Mouse (Mus musculus): ENCODE measurements at regions not wholly inside any gene's neighbourhood (a gene's known extent, or its start where the extent isn't known, plus 50 kb on each side); places are given as distances from the start of the nearest gene placed in this dataset.

- Histone ChIP-seq H3K9me3 (no peaks in the 10 kb centered on the region), H3K36me3 (no peaks in the 10 kb centered on the region), H3K9ac (no peak overlapping the region), H3K27ac (no peak overlapping the region), H3K27me3 (no peaks in the 10 kb centered on the region), H3K4me2 (no peak overlapping the region), H3K4me3 (no peak overlapping the region), H3K4me1 (no peaks in the 10 kb centered on the region)
- 78% methylated on average over 1 of the region's 1 CpGs for WGBS
- ATAC-seq (ENCODE audit: insufficient number of reproducible peaks, insufficient read depth, low FRiP score, low TSS enrichment, low read depth): no peak
These were observed 525.6 kb downstream of the Cd109 start for GRCm38 (mm10) chr9:79140970-79141369.

- H3K4me3 ChIP-seq: no peak overlapping the region
- WGBS: 80% methylated on average over 3 of the region's 3 CpGs
- no peaks in the 10 kb centered on the region for H3K27me3 ChIP-seq
- no peak overlapping the region for H3K4me2 ChIP-seq
- H3K4me1 ChIP-seq: no peaks in the 10 kb centered on the region
- no peaks in the 10 kb centered on the region for H3K9me3 ChIP-seq
- H3K9ac ChIP-seq: no peak overlapping the region
- no peak for ATAC-seq (ENCODE audit: insufficient number of reproducible peaks, insufficient read depth, low FRiP score, low TSS enrichment, low read depth)
- H3K27ac ChIP-seq: no peak overlapping the region
- H3K36me3 ChIP-seq: no peaks in the 10 kb centered on the region
These were observed 530.7 kb downstream of the Cd109 start for GRCm38 (mm10) chr9:79146004-79146403.

- Histone ChIP-seq H3K9ac (no peak overlapping the region), H3K4me2 (no peak overlapping the region), H3K36me3 (no peaks in the 10 kb centered on the region), H3K27ac (no peak overlapping the region), H3K9me3 (no peaks in the 10 kb centered on the region), H3K4me3 (no peak overlapping the region), H3K27me3 (no peaks in the 10 kb centered on the region), H3K4me1 (no peaks in the 10 kb centered on the region)
- 73% methylated on average over 2 of the region's 2 CpGs for WGBS
- ATAC-seq (ENCODE audit: insufficient number of reproducible peaks, insufficient read depth, low FRiP score, low TSS enrichment, low read depth): 0 out of 2 replicates have a peak, but pooled peaks have one; percentile 56
These were observed 550.2 kb downstream of the Cd109 start for GRCm38 (mm10) chr9:79165596-79165995.

GRCm38 (mm10) chr9:79173036-79173435, 545.6 kb downstream of the Col12a1 start:
- Histone ChIP-seq H3K9me3 (no peaks in the 10 kb centered on the region), H3K36me3 (no peaks in the 10 kb centered on the region), H3K9ac (no peak overlapping the region), H3K27me3 (no peaks in the 10 kb centered on the region), H3K4me2 (no peak overlapping the region), H3K4me1 (no peaks in the 10 kb centered on the region), H3K27ac (no peak overlapping the region), H3K4me3 (no peak overlapping the region)
- no peak for ATAC-seq (ENCODE audit: insufficient number of reproducible peaks, insufficient read depth, low FRiP score, low TSS enrichment, low read depth)

GRCm38 (mm10) chr9:79179954-79180353, 538.7 kb downstream of the Col12a1 start:
- Histone ChIP-seq H3K27ac (no peak overlapping the region), H3K27me3 (no peaks in the 10 kb centered on the region), H3K4me3 (no peak overlapping the region), H3K36me3 (no peaks in the 10 kb centered on the region), H3K9me3 (no peaks in the 10 kb centered on the region), H3K4me1 (no peaks in the 10 kb centered on the region), H3K4me2 (no peak overlapping the region), H3K9ac (no peak overlapping the region)
- no peak for ATAC-seq (ENCODE audit: insufficient number of reproducible peaks, insufficient read depth, low FRiP score, low TSS enrichment, low read depth)
- 81% methylated on average over 2 of the region's 2 CpGs for WGBS

GRCm38 (mm10) chr9:79195420-79195819, 523.2 kb downstream of the Col12a1 start:
- no peaks in the 10 kb centered on the region for H3K27me3 ChIP-seq
- no peak overlapping the region for H3K4me2 ChIP-seq
- ATAC-seq (ENCODE audit: insufficient number of reproducible peaks, insufficient read depth, low FRiP score, low TSS enrichment, low read depth): no peak
- H3K4me3 ChIP-seq: no peak overlapping the region
- no peak overlapping the region for H3K27ac ChIP-seq
- WGBS: 94% methylated on average over 2 of the region's 2 CpGs
- no peaks in the 10 kb centered on the region for H3K36me3 ChIP-seq
- H3K9me3 ChIP-seq: no peaks in the 10 kb centered on the region
- no peaks in the 10 kb centered on the region for H3K4me1 ChIP-seq
- no peak overlapping the region for H3K9ac ChIP-seq

- Histone ChIP-seq H3K27ac (no peak overlapping the region), H3K4me2 (no peak overlapping the region), H3K4me1 (no peaks in the 10 kb centered on the region), H3K9ac (no peak overlapping the region), H3K36me3 (no peaks in the 10 kb centered on the region), H3K9me3 (no peaks in the 10 kb centered on the region), H3K27me3 (no peaks in the 10 kb centered on the region), H3K4me3 (no peak overlapping the region)
- no peak for ATAC-seq (ENCODE audit: insufficient number of reproducible peaks, insufficient read depth, low FRiP score, low TSS enrichment, low read depth)
- WGBS: 41% methylated on average over 3 of the region's 3 CpGs
These were observed 516.9 kb downstream of the Col12a1 start for GRCm38 (mm10) chr9:79201755-79202154.

- no peaks in the 10 kb centered on the region for H3K9me3 ChIP-seq
- ATAC-seq (ENCODE audit: insufficient number of reproducible peaks, insufficient read depth, low FRiP score, low TSS enrichment, low read depth): no peak
- no peaks in the 10 kb centered on the region for H3K36me3 ChIP-seq
- 34% methylated on average over 6 of the region's 6 CpGs for WGBS
- H3K9ac ChIP-seq: no peak overlapping the region
- no peak overlapping the region for H3K4me3 ChIP-seq
- H3K4me1 ChIP-seq: peaks cover 8% of the 10 kb centered on the region; the same call in 1 of the 2 replicates
- no peak overlapping the region for H3K4me2 ChIP-seq
- no peak overlapping the region for H3K27ac ChIP-seq
- no peaks in the 10 kb centered on the region for H3K27me3 ChIP-seq
These were observed 505.3 kb downstream of the Col12a1 start for GRCm38 (mm10) chr9:79213364-79213763.

- no peak overlapping the region for H3K4me3 ChIP-seq
- no peak overlapping the region for H3K9ac ChIP-seq
- 27% methylated on average over 3 of the region's 3 CpGs for WGBS
- H3K27ac ChIP-seq: no peak overlapping the region
- no peaks in the 10 kb centered on the region for H3K9me3 ChIP-seq
- no peak for ATAC-seq (ENCODE audit: insufficient number of reproducible peaks, insufficient read depth, low FRiP score, low TSS enrichment, low read depth)
- peaks cover 8% of the 10 kb centered on the region; the same call in 1 of the 2 replicates for H3K4me1 ChIP-seq
- H3K4me2 ChIP-seq: no peak overlapping the region
- H3K36me3 ChIP-seq: no peaks in the 10 kb centered on the region
- H3K27me3 ChIP-seq: no peaks in the 10 kb centered on the region
These were observed 502.6 kb downstream of the Col12a1 start for GRCm38 (mm10) chr9:79215986-79216385.

- Histone ChIP-seq H3K27me3 (no peaks in the 10 kb centered on the region), H3K4me1 (peaks cover 8% of the 10 kb centered on the region; the same call in 1 of the 2 replicates), H3K9ac (no peak overlapping the region), H3K9me3 (no peaks in the 10 kb centered on the region), H3K4me3 (no peak overlapping the region), H3K4me2 (no peak overlapping the region), H3K36me3 (no peaks in the 10 kb centered on the region), H3K27ac (no peak overlapping the region)
- WGBS: 66% methylated on average over 2 of the region's 2 CpGs
- no peak for ATAC-seq (ENCODE audit: insufficient number of reproducible peaks, insufficient read depth, low FRiP score, low TSS enrichment, low read depth)
These were observed 502.2 kb downstream of the Col12a1 start for GRCm38 (mm10) chr9:79216432-79216831.

- H3K36me3 ChIP-seq: no peaks in the 10 kb centered on the region
- H3K4me1 ChIP-seq: 0 out of 2 replicates have a peak, but pooled peaks cover 4% of the 10 kb centered on the region
- H3K9ac ChIP-seq: no peak overlapping the region
- no peaks in the 10 kb centered on the region for H3K9me3 ChIP-seq
- WGBS: 22% methylated on average over 3 of the region's 3 CpGs
- H3K27ac ChIP-seq: no peak overlapping the region
- no peak for ATAC-seq (ENCODE audit: insufficient number of reproducible peaks, insufficient read depth, low FRiP score, low TSS enrichment, low read depth)
- H3K4me3 ChIP-seq: no peak overlapping the region
- H3K27me3 ChIP-seq: no peaks in the 10 kb centered on the region
- H3K4me2 ChIP-seq: no peak overlapping the region
These were observed 485.6 kb downstream of the Col12a1 start for GRCm38 (mm10) chr9:79233081-79233480.

GRCm38 (mm10) chr9:79233751-79234150, 484.9 kb downstream of the Col12a1 start:
- Histone ChIP-seq H3K4me2 (no peak overlapping the region), H3K9ac (no peak overlapping the region), H3K4me1 (0 out of 2 replicates have a peak, but pooled peaks cover 4% of the 10 kb centered on the region), H3K36me3 (no peaks in the 10 kb centered on the region), H3K27ac (no peak overlapping the region), H3K4me3 (no peak overlapping the region), H3K27me3 (no peaks in the 10 kb centered on the region), H3K9me3 (no peaks in the 10 kb centered on the region)
- WGBS: 78% methylated on average over 1 of the region's 1 CpGs
- no peak for ATAC-seq (ENCODE audit: insufficient number of reproducible peaks, insufficient read depth, low FRiP score, low TSS enrichment, low read depth)

Measured in embryonic facial prominence, embryonic 13.5 days (tissue).